Mouse (Mus musculus) C2C12 (cell line): Measurements from ENCODE around the gene Creld2. TPM values are rescaled to one million over a fixed set of nuclear protein-coding genes. Genes with fewer than 3 reads are reported as not detected.
A peak's percentile ranks its signal among the peaks of the same experiment; 100 is the strongest.

Source experiments
- H3K27me3 ChIP-seq: one replicate; pipeline ENCODE4 v1.6.1; 2011; ENCODE audit not compliant: control insufficient read depth, insufficient read depth, insufficient read length
- H3K36me3 ChIP-seq: one replicate; pipeline ENCODE4 v1.6.1; 2011; ENCODE audit not compliant: control insufficient read depth, insufficient read depth
- H3K4me3 ChIP-seq: one replicate; pipeline ENCODE4 v1.5.1; 2011; ENCODE audit warnings: mild to moderate bottlenecking, control low read depth; ENCODE audit not compliant: poor library complexity, insufficient read depth, severe bottlenecking
- H3K79me2 ChIP-seq: one replicate; pipeline ENCODE4 v1.6.1; 2011; ENCODE audit not compliant: control insufficient read depth, insufficient read depth
- H3K79me3 ChIP-seq: one replicate; pipeline ENCODE4 v1.6.1; 2011; ENCODE audit warnings: low read depth, control low read depth
- H3ac ChIP-seq: one replicate; pipeline ENCODE3; 2011; ENCODE audit warnings: low read depth; ENCODE audit not compliant: control insufficient read depth, insufficient read length
- CEBPB ChIP-seq: IDR thresholded peaks from one replicate; pipeline ENCODE4 v1.6.1; 2011; ENCODE audit warnings: low read depth, mild to moderate bottlenecking, control low read depth, moderate library complexity
- CTCF ChIP-seq: IDR thresholded peaks from one replicate; pipeline ENCODE4 v1.5.1; 2011; ENCODE audit not compliant: control insufficient read depth, insufficient read depth, insufficient read length
- FOSL1 ChIP-seq: IDR thresholded peaks from one replicate; pipeline ENCODE4 v1.8.0; 2011; ENCODE audit warnings: mild to moderate bottlenecking, low read length; ENCODE audit not compliant: poor library complexity, insufficient read depth, severe bottlenecking
- MAX ChIP-seq: IDR thresholded peaks from one replicate; pipeline ENCODE4 v1.6.1; 2011; ENCODE audit warnings: mild to moderate bottlenecking, control low read depth
- MYOD1 ChIP-seq: IDR thresholded peaks from one replicate; pipeline ENCODE4 v1.6.1; 2011; ENCODE audit warnings: low read depth; ENCODE audit not compliant: control insufficient read depth, insufficient read length
- MYOG ChIP-seq: IDR thresholded peaks from one replicate; pipeline ENCODE4 v1.6.1; 2011; ENCODE audit not compliant: control insufficient read depth, insufficient read length; ENCODE audit errors: extremely low read depth
- USF1 ChIP-seq: IDR thresholded peaks from one replicate; pipeline ENCODE4 v1.6.1; 2011; ENCODE audit warnings: low read depth, mild to moderate bottlenecking, control low read depth, moderate library complexity
- polyA plus RNA-seq: library from polyadenylated mRNA; unstranded; fragments of >200 nt; fragmentation: generic; extraction: Trizol; gene quantifications from one replicate; pipeline ENCODE4 v1.2.1, GENCODE M21; 2012; ENCODE audit warnings: missing spikeins

The Creld2 gene
- polyA plus RNA-seq, 1 experiment: 107 TPM

DNA sequence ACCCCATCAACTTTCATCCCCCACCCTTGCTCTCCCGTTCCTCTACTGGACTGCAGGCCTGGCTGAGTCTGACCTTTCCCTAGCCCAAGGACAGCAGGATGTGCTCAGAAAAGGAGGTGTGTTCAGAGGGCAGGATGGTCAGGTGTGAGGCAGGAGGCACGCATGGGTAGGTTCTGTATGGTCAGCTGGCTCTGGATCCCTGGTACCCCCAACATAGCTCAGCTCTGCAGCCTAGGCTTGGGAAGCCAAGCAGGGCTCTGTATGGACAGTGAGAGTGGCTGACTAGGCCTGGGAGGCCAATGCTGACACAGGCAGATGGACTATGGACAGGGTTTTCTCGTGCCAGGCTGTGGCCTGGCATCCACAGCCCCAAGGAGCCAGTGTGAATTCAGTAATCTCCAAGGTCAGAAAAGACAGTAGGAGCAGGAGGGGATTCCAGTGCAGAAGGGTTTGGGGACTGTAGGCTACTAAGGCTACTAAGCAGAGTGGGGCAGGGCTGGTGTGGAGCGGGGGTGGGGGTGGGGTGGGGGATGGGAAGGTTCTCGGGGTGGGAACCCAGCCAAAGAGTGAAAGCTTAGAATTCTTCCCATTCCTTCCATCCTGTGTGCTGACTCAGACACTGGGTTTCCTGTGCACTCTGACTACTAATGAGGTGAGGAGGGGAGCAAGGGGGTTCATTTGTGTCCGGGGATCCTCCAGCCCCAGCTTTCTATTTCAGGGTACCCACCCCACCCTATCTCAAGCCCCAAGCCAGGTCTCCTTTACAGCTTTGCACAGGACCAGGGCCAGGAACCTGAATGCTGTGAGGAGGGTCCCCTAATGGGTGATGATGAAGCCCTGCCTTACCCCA is 34.9 kb downstream of the Creld2 start:
- no peak for TF ChIP-seq MYOD1
- TF ChIP-seq USF1: no peak
- TF ChIP-seq MAX: peak; percentile 29
- no peak for TF ChIP-seq FOSL1
- no peak for TF ChIP-seq MYOG
- Histone ChIP-seq H3ac (peak overlapping the region; percentile 70), H3K79me3 (no peaks in the 10 kb centered on the region), H3K36me3 (no peaks in the 10 kb centered on the region), H3K4me3 (peak overlapping the region; percentile 12), H3K27me3 (no peaks in the 10 kb centered on the region), H3K79me2 (no peaks in the 10 kb centered on the region)

DNA sequence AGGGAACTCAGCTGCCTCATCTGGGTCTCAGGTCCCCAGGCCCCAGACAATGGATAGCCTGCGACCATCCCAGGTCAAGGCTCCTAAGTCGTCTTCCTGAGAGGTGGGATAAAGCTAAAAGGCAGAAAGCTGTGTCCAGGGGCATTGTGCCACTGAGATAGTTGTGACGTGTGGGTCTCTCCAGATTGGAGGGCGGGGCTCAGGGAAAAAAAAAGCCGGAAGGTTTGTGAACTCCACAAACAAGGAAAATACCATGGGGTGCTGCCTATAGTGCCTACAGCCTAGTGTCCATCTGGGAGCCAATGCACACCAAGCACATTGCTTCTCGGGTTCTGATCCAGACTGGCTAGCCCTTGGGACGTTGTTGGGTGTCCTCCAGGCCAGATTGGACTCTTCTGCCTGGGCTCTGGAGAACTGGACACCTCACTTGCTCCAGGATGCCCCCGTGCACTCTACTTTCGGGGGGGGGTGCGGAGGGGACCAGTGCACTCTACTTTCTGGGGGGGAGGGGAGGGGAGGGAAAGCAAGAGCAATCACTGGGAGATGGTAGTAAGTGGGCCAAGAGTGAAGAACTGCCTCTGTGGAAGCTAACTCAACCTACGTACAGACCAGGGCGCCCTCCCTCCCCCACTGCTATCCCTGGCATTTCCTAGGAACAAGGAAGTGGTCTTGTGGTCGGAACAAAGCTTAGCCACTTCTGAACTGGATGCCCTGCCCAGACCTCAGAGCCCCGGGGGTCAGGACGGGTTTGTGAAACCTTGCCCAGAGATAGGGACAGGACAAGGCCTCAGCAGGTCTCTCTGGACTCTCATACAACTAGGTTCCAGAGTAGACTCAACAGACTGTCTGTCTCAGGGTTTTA is 35.8 kb downstream of the Creld2 start:
- H3ac ChIP-seq: peak overlapping the region; percentile 70
- peak; percentile 22 for TF ChIP-seq MYOD1
- TF ChIP-seq USF1: no peak
- peak; percentile 29 for TF ChIP-seq CEBPB

DNA sequence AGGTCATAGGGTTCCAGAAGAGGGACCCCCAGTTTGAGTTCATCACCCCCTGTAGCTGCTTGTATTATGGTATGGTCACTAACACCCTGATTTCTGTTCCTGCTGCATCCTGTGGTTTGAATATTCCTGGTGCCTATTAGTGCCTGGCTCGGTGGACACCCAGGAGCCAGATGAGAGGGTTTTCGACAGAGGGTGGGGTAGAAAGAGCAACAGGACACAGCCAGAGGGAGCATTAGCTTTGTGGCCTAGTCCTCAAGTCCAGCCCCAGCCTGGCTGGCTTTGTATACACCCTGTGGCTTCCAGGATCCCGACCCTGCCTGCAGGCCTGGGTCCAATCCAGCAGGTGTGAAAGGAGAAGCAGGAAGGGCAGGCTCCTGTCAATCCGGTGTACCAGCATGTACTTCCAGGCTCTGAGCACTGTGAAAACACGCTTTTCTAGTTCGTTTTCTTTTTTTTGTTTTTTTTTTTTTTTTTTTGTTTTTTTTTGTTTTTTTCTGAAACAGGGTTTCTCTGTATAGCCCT is 36.5 kb downstream of the Creld2 start:
- no peaks in the 10 kb centered on the region for H3K79me3 ChIP-seq
- no peaks in the 10 kb centered on the region for H3K79me2 ChIP-seq
- TF ChIP-seq CTCF (no peak), MYOD1 (no peak), MYOG (no peak), CEBPB (no peak), MAX (no peak), USF1 (no peak), FOSL1 (no peak)
- no peaks in the 10 kb centered on the region for H3K27me3 ChIP-seq
- no peak overlapping the region for H3K4me3 ChIP-seq
- no peaks in the 10 kb centered on the region for H3K36me3 ChIP-seq
- H3ac ChIP-seq: peak overlapping the region; percentile 12

More for the DNA sequence above, 35.8 kb downstream of the Creld2 start:
- no peaks in the 10 kb centered on the region for H3K36me3 ChIP-seq
- no peaks in the 10 kb centered on the region for H3K27me3 ChIP-seq
- H3K79me3 ChIP-seq: no peaks in the 10 kb centered on the region
- H3K79me2 ChIP-seq: no peaks in the 10 kb centered on the region
- peak overlapping the region; percentile 12 for H3K4me3 ChIP-seq

DNA sequence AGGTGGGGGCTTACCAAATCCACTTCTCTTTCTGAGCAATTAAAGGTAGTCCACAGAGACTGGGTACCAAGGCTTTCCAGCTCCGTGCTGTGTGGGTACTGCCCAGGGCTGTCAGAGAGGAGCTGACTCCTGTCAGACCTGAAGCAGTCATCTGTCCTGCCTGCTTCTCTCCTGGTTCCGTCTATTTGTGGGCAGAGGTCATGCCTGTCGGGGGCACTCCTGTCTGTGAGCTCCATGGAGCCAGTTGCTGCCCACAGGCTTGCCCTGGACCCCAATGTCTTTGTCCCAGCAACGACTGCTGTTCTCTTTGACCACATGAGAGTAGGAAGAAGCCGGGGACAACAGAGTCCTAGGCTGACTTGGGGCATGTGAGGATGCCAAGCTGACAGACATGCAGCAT is 37.2 kb downstream of the Creld2 start:
- TF ChIP-seq USF1: no peak
- TF ChIP-seq FOSL1: no peak
- TF ChIP-seq MAX: no peak
- H3K79me2 ChIP-seq: no peaks in the 10 kb centered on the region
- H3K79me3 ChIP-seq: no peaks in the 10 kb centered on the region

GRCm38 (mm10) chr15:88857361-88857760 is 37.9 kb downstream of the Creld2 start:
- no peak for TF ChIP-seq CTCF
- TF ChIP-seq FOSL1: no peak
- TF ChIP-seq MYOG: no peak
- TF ChIP-seq CEBPB: no peak
- TF ChIP-seq MAX: no peak
- TF ChIP-seq USF1: no peak
- no peak for TF ChIP-seq MYOD1
- no peaks in the 10 kb centered on the region for H3K27me3 ChIP-seq
- no peaks in the 10 kb centered on the region for H3K36me3 ChIP-seq
- H3K79me3 ChIP-seq: no peaks in the 10 kb centered on the region
- peaks cover 2% of the 10 kb centered on the region for H3K79me2 ChIP-seq
- H3ac ChIP-seq: no peak overlapping the region
- H3K4me3 ChIP-seq: no peak overlapping the region

More for the DNA sequence above, 37.2 kb downstream of the Creld2 start:
- Histone ChIP-seq H3K4me3 (no peak overlapping the region), H3K27me3 (no peaks in the 10 kb centered on the region), H3K36me3 (no peaks in the 10 kb centered on the region), H3ac (no peak overlapping the region)

DNA sequence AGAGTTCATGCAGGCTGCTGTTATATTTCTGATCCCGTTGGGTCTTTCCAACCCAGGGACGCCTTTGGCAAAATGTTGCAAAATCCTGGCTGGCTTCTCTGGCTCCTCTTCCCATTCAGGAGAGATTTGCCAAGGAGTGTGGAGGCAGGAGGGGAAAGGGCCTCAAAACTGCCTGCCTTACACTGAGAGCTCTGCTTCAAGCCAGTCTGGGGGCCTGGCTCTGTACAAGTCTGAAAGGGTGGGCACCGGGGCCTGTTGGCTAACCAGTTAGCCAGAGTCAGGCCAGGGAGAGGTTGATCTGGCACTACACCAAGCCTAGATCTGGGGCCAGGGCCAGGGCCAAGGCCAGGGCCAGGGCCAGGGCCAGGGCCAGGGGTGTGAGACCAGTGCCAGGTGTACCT is 38.7 kb downstream of the Creld2 start:
- no peak for TF ChIP-seq MAX
- no peak for TF ChIP-seq USF1
- TF ChIP-seq CTCF: no peak
- TF ChIP-seq MYOG: no peak
- TF ChIP-seq MYOD1: no peak
- TF ChIP-seq FOSL1: no peak
- no peak for TF ChIP-seq CEBPB
- Histone ChIP-seq H3K79me3 (peaks cover 4% of the 10 kb centered on the region), H3K27me3 (no peaks in the 10 kb centered on the region), H3ac (no peak overlapping the region), H3K4me3 (no peak overlapping the region), H3K79me2 (peaks cover 9% of the 10 kb centered on the region), H3K36me3 (peaks cover under 1% of the 10 kb centered on the region)
